Mouse (Mus musculus) heart, postnatal 4 days (tissue): Measurements from ENCODE around the gene Garnl3. TPM values are rescaled to one million over a fixed set of nuclear protein-coding genes. Genes with fewer than 3 reads are reported as not detected.
"Not testable (repeated sequence)": the region's sequence is repeated elsewhere in the genome, so short reads cannot be mapped to it uniquely, and the experiment has no call there.

Experiments used
- DNase-seq: peaks from one replicate; pipeline ENCODE4 v3.0.0; 2021
- total RNA-seq, 2 experiments: library from RNA; stranded (reverse); gene quantifications; 2 replicates each; pipeline ENCODE4 v1.2.3; 2021

Garnl3 gene
- total RNA-seq, 2 experiments from 2014 or later, result 9.7 to 11.6 TPM

DNA sequence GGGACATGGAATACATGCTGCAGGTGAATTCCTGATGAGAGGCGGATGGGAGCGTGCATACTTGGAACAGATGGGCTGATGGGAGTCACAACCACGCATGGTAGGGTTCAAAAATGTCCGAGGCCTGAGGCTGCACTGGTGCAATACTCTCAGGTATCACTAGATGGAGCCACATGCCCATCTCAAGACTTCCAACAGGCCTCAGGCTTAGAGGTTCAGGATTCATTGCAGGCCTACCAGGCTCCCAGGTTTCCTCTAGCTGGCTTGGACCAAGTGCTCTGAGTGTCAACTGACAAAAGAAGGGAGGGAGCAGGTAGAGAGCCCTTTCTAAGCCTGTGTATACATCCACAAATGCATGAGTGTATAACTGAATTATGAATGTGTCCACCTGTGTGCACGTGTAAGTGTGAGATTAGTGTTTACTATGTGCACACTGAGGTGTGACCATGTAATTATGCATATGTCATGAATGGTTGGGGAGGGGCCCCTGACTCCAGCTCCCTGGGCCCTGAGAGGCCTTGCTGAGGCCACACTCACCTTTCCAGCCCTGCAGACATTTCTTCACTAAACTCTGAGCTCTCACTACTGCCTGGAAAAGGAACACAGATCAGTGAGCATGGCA lies 23.4 kb upstream of the Garnl3 start:
- DNase-seq, result peak; percentile 86

DNA sequence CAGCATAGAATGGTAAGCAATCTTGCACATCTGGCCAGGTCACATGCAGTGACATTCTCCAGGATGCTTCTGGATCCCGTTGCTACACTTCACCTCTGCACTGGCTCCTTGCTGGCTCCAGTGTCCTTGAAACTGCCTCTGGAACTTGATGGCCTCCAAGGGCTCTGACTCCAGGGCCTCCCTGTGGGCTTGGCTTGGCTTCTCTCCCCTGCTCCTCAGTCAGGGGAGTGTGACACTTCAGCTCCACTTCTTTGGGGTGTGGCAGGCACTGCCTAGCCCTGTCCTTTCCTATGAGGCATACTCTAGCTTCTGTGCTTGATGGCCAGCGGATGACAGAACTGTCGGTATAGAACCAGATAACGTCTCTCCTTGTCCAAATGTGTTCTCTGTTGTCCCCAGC lies 15.5 kb upstream of the Garnl3 start:
- DNase-seq, result no peak

DNA sequence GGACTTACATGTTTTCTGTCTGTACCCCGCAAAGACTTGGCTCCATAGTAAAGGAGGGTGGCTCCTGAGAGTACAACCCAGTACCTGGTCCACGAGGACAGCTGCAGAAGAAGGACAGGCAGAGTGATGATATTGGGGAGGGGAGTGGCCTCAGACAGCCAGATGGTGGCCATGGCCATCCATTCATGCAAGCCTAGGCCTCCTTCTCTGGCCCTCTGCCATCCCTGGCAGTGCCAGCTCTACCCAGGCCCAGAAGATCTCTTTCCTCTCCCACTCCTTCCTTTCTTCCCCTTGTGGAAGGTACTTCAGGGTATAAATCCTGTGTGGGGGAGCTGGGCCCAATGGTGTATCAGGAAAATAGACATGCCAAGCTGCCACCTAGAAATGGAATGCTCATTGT lies 11.8 kb upstream of the Garnl3 start:
- DNase-seq, result no peak

DNA sequence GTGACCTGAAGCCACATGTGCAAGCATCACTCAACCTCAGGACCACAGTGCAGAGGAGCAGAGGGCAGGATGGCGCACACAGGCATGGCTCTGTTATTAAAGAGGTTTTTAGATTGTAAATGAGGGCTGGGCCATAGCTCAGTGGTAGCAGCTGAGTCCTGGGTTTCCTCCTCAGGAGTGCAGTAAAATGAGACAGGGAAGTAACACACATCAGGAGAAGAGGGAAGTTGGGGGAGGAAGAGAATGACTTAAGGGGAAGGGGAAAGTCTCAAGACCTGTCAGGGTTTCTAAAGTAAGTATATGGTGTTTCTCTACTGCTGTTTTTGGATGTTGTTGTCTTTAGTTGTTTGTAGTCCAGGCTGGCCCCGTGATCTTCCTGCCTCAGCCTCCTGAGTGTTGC lies 7.0 kb upstream of the Garnl3 start:
- no peak for DNase-seq

DNA sequence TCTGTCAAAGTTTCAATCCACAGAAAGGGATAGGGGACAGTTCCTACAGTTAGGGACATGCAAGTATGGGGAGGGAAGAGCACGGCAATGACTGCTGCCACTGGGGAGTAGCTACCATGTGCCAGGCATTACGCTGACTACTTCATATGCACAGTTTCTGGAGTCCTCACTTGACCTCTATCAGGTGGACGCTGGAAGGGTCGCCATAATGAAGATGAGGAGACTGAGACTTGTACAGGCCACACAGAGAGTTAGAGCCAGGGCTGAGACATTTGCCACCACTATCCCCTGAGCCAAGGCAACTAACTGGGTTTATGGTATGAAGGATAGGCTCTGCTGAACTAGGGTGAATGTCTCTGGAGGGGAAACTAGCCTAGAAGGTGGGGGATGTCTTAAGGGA lies 6.3 kb upstream of the Garnl3 start:
- DNase-seq, result no peak

DNA sequence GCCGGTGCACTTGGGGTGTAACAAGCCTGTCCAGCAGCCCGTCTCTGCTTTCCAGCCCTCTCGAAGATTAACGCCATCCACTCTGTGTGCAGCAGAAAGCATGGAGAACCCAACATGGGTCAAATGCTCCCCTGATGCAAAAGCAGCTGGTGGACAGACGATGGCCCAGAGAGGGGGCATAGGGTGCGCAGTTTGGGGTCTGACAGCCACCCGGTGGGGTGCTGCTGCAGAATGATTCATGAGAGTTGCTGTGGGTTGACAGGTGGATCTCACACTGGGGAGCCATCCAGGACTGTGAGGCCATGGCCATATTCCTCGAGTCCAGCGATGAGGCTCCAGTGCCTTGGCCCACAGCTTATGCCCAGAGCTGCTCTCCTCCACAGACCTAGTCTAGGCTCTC lies 5.8 kb upstream of the Garnl3 start:
- no peak for DNase-seq

DNA sequence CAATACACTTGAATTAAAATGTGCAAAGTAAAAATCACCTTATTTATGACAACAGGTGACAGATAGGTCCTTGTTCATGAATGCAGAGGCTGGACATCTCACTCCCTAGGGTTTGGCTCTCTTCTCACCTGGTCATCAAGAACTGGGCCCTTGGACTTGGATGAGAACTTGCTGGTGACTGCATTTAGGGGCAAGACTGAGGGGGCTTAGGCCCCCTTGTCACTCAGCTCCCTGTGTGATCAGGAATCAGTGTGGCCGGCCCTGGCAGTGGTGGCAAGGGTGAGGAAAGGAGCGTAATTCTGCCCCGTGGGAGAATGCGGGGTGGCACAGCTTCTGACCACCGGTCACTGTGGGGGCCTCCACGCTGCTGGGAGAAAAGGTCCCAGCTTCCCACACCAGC lies 4.9 kb upstream of the Garnl3 start:
- DNase-seq, result no peak

DNA sequence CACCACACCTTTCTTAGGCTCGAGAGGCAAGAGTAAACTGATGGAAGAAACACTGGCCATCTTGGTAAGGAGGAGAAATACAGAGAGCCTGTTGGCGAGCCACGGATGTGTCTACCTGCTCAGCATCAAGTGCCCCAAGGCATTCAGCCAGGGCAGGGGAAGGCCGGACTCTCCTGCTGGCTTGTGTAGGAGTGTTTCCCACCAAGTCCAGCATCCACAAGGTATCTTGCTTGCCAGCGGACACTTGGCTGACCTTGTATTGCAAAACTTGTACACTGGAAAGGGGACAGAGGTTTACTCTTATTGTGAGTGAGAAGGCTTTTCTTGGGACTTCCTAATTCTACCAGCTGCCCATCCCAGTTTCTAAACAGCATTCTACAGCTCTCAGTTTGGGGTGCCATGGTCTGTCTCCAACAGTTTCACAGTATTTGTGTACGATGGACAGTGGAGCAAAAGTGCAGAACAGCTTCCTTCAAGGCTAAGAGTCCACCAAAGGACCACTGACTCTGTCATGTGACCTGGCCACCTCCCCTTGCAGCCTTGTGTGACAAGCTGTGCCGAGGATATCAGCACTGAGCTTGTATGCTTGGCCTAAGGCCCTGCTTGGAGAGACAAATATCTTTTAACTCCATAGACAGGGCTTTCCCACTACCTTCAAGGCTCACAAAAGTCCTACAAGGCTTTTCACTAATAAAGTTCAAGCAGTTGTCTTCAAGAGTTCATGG lies 3.5 kb upstream of the Garnl3 start:
- DNase-seq, result no peak

DNA sequence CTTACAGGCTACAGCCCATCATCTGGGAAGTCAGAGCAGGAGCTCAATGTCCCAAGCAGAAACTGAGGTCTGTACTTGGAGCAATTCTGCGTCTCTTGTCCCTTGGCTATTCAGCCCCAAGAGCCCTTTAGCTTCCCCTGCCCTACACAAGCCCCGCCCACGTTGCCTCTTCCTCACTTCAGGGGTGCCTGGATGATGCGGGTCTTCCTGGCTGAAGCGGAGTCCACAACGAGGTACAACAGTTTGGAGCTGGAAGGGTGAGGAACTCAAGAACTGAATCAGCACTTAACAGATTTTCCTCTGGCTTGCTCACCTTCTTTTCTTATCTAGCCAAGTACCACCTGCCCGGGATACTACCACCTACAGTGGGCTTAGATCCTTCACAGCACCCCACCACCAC lies 852 bp upstream of the Garnl3 start:
- no peak for DNase-seq

DNA sequence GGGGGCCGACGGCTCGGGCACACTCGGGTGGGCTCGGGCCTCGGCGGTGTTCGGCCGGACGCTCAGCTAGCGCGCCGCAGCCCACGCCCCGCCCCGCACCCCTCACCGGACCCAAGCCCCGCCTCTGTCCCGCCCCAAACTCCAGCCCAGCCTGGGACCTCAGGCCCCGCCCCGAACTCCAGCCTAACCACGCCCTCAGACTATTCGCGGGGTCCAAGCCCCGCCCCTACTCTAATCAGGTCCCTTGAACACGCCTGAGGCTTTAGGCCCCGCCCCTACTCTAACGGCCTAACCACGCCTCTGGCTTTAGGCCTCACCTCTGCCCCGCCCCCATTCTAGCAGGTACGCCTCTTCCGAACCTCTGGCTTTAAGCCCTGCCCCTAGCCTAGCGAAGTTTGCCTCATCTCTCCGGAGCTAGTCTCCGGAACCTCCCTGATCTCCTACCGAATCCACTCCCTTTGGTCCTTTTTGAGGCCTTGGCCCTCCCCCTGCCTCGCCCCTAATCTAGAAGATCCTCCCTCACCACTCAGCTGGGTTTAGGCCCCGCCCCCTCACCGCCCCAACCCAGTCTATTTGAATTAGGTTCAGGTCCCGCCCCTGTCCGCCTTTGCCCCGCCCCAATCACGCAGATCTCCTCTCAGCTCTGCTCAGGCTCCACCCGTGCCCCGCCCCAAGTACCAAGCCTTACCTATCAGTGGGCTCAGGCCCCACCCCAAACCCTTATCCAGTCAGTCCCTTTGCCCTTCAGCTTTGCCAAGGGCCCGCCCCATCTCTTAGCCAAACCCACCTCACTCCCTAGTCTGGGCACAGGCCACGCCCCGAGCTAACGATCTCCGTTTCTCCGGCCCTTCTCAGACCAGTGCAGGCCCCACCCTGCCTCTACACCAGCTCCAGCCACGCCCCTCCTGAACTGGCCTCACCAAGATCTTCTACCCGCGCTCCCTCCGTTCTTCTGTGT lies 649 bp downstream of the Garnl3 start:
- peak; percentile 98 for DNase-seq

DNA sequence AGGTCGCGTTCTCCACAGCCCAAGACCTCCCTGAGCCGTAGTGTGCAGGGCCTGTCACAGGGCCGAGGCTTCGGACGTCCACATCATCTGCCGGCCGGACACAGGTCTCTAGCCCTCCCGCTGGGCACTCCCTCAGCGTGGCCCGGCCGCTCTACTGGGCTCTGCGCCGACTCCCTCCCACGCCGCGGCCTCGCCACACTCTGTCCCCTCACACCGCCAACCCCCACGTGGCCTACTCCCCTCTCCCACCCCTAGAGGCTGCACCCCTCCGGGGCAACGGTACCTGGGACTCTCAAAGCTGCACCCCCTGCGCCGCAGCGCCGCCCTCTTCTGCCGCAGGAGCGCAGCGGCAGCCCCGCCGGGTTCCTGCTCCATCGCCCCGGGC lies 1.3 kb downstream of the Garnl3 start:
- DNase-seq, result no peak

DNA sequence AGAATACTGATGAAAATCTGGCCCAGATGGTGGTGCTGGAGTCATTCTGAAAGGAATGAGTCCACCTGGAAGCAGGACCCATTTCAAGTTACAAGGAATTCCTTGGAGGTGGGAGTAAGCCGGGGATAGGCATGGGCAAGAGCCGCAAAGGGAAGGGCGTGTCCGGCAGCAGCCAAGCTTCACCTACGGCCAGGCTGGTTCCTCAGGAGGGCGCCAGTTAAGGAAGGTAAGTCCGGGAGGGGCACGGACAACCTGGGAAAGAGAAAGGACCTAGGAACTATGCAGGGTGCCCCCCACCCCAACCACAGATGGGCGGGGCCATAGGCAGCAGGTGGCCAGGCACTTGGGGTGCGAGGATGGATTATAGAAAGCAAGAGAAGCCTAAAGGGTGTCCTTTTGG lies 1.8 kb downstream of the Garnl3 start:
- DNase-seq, result peak; percentile 23

DNA sequence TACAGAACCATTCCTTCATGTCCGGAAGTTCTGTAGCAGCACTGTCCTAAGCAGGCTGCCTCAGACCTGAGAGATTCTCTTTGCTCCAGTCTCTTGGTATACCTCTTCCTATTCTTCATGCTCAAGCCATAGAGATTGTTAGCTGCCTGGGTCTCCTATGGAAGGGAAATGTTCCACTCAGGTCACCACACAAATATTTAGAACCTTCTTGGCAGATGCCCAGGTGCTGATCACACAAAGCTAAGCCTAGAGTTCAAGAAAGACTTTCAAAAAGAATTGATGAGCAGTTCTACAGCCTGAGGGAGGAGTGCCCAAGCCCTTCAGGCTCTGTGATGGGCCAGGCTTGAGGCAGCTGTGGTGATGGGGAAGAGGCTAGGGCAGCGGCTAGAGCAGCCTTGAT lies 2.4 kb downstream of the Garnl3 start:
- no peak for DNase-seq

DNA sequence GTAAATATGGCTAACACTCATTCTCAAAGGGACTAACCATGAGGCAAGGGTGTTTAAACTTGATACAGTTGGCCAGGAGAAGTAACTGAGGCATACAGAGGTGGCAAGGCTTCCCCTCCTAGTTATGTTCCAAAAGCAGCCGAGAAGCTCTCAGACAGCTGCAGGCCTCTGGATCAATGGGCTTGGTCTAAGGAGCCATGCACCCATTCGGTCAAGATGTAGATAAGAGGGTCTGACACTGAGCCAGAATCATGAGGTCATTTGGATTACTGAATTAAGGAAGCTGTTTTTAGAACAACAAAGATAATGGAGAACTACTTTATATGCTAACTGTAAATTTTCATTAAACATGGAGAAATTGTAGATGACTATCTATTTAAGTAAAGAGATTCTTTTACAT lies 4.2 kb downstream of the Garnl3 start:
- peak; percentile 19 for DNase-seq

DNA sequence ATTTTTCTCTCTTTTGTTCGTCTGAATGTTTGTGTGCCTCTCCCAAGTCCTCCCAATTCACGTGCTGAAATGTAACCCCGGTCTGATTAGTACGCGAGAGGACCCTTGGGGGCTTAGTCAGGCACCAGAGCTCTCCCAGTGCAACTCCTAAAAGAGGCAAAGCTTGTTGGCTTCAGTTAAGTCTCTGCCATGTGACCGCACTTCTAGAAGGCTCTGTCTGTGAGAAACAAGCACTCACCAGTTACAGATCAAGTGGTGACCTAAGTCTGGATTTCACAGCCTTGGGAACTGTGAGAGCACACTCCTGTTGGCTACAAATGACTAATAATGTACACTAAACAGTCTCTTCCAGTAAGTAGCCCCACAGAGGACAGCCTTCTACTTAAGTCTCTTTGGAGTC lies 8.6 kb downstream of the Garnl3 start:
- DNase-seq, result no peak

DNA sequence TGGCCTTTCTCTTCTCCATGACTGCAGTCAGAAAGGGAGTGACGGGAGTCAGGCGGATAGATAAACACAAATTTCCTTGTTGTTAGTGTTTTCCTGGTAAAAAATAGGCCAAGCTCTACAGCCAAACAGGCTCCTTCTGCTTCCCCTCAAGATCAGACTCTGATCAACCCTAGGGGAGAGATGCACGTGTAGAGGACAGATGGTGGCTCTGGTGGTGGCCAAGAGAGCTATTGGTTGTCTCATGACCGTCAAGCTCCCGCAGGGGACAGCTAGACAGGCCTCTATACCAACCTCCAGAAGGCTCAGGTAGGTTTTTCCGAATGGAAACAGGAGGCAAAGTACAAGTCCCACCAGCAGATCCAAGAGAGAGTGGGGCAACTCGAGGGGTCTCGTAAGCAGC lies 30.9 kb downstream of the Garnl3 start:
- DNase-seq, result no peak

DNA sequence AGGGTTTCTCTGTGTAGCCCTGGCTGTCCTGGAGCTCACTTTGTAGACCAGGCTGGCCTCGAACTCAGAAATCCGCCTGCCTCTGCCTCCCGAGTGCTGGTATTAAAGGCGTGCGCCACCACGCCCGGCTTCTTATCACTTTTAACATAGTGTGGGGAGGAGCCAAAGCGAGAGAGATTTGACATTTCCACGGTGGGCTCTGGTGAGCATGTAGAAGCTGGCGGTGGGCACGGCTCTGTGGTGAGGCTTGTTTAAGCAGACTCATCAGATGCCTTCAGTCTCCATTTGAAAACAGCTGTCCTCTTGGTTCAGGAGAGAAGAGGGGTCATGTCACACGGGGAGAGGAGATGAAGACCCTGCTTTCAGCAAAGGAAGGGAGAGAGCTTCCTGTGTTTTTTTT lies 34.1 kb downstream of the Garnl3 start:
- not testable (repeated sequence) for DNase-seq

DNA sequence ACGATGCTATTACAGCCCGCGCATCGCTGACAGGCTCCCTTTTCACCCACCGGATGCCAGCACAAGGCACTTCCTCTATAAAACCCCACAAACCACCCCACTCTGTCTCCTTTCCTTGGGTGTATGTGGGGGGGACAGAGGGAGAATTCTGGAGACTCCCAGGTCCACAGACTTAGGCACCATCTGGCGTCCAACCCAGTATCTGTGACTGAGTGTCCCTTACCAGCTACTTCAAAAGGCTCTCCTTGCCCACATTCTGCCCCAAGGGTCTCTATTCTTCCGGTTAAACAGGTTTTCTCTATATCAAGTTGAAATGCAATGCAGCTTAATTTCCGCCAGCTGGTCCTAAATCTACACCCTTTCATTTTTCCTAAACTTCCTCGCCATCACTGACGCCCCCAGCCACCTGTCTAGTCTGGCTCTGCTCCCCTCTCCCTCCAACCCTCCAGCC lies 36.2 kb downstream of the Garnl3 start:
- no peak for DNase-seq

DNA sequence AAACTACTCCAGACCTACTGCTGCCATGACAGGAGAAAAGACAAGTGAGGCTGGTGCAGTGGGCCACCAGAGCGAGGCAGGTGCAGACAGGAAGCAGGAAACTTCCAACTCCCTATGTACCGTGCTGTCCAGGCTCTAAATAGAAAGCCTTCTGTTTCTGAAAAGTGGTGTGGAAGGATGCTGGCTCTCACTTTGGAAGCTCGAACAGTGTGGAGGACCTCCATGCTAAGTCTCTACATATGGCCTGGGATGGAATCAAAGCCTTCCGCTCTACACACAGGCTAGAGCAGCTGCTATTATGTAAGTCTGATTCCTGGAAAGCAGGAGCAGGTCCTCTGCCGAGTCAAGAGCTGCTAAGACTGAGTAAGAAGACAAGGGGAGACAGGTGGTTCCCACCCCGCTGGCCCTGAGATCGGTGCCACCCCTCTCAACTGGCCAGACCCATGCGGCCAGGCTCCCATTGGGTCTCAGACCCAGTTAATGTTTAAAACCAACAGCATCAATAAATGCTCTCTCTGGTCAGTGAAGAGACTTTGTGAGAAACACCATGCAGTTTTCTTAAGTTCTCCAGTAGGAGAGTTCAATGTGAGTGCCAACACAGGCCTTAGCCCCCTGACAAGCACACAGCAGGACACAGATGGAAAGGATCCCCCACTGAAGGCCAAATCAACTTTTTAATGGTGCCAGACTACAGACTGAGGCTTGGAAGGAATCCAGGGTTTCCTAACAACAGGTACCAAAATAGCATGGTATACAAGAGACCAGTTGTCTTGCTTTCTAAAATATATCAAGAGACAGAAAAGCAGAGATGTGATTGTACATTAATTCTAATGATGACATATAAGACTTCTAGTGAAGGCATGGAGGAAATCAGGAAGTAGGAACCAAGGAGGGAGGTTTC lies 40.6 kb downstream of the Garnl3 start:
- DNase-seq, result no peak

DNA sequence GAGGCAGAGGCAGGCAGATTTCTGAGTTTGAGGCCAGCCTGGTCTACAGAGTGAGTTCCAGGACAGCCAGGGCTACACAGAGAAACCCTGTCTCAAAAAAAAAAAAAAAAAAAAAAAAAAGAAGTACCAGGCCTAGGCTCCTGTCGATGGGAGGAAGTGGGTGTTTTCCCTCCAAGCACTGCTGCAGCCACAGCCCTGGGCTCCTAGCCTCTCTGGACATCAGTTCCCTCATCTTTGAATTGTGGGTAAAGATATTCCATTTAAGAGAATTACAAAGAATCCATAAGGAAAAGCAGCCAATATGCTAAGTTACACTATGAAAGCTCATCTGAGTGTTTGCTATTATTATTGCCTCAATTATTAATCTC lies 41.4 kb downstream of the Garnl3 start:
- not testable (repeated sequence) for DNase-seq

DNA sequence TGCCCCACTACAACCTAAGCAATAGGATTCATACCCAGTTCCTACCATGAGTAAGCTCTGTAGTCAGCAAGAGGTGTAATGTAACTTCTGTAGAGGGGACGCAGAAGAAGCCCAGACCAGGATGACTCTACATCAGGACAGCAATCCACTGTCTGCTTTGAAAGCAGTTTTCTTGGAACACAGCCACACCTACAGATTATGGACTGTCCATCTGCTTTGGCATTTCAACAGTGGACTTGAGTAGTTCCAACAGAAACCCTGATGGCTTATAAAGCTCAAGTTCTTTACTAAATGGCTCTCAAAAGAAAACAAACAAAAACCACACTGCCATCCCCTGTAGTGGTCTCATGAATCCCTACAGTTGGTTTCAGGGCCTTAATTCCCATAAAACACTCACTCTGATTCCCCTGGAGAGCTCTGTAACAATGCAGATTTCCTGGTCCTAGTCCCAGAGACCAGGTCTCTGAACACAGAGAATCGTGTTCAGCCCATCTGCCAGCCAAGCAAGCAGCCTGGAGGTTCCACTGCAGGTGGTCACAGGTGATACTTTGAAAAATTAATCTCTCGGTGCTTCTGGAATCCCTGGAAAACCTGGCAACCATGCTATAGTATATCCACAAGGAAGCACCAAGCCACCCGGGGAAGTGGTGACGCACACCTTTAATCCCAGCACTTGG lies 42.0 kb downstream of the Garnl3 start:
- DNase-seq, result no peak
